Mouse (Mus musculus): Measurements from ENCODE around the gene Tapbpl. TPM values are rescaled to one million over a fixed set of nuclear protein-coding genes. Genes with fewer than 3 reads are reported as not detected.

Gene Tapbpl
- polyA plus RNA-seq, 1 experiment from 2014 or later, result 8.2 TPM

DNA sequence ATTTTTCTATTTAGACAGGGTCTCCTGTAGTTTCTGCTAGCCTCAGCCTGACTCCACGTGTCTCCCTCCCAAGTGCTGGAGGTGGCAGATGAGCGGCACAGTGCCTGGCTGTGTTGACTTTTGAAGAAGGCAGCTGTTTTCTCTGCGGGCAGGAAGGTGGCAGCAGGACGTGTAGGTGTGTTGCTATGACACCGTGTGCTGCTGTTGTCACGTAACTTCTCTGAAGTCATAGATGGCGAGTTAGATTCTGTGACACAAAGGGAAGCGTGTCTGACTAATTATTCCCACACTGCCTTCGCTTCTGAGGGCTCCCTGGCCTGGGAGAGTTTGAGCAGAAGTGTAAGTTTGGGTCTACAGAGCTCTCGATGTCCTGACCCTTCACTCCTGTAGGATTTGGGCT lies 33.6 kb upstream of the Tapbpl start:
- no peak for ATAC-seq (ENCODE audit: low FRiP score, low TSS enrichment)
- Histone ChIP-seq H3K36me3 (ENCODE audit: insufficient read depth, low read length) (no peaks in the 10 kb centered on the region), H3K4me2 (replicated peaks; ENCODE audit: low read depth, low read length) (no peak overlapping the region), H3K9ac (replicated peaks; ENCODE audit: low read length) (no peak overlapping the region), H3K9me3 (ENCODE audit: low read length) (no peaks in the 10 kb centered on the region), H3K27ac (ENCODE audit: low read length) (no peak overlapping the region), H3K4me1 (ENCODE audit: insufficient read depth, low read length) (no peaks in the 10 kb centered on the region), H3K27me3 (ENCODE audit: insufficient read depth, low read length) (no peaks in the 10 kb centered on the region; the same call in 1 of the 2 replicates), H3K4me3 (ENCODE audit: low read length) (no peak overlapping the region)
- 39% methylated on average over 10 of the region's 10 CpGs for WGBS

GRCm38 (mm10) chr6:125264219-125264618 lies 32.6 kb upstream of the Tapbpl start:
- Histone ChIP-seq H3K9me3 (ENCODE audit: low read length) (no peaks in the 10 kb centered on the region), H3K4me2 (replicated peaks; ENCODE audit: low read depth, low read length) (no peak overlapping the region), H3K4me1 (ENCODE audit: insufficient read depth, low read length) (no peaks in the 10 kb centered on the region), H3K4me3 (ENCODE audit: low read length) (no peak overlapping the region), H3K36me3 (ENCODE audit: insufficient read depth, low read length) (no peaks in the 10 kb centered on the region), H3K9ac (replicated peaks; ENCODE audit: low read length) (no peak overlapping the region), H3K27ac (ENCODE audit: low read length) (no peak overlapping the region), H3K27me3 (ENCODE audit: insufficient read depth, low read length) (no peaks in the 10 kb centered on the region)
- 79% methylated on average over 9 of the region's 9 CpGs for WGBS
- no peak for ATAC-seq (ENCODE audit: low FRiP score, low TSS enrichment)

GRCm38 (mm10) chr6:125260006-125260555 lies 28.4 kb upstream of the Tapbpl start:
- Histone ChIP-seq H3K4me2 (replicated peaks; ENCODE audit: low read depth, low read length) (no peak overlapping the region), H3K9ac (replicated peaks; ENCODE audit: low read length) (no peak overlapping the region), H3K4me1 (ENCODE audit: insufficient read depth, low read length) (no peaks in the 10 kb centered on the region), H3K27ac (ENCODE audit: low read length) (no peak overlapping the region), H3K9me3 (ENCODE audit: low read length) (no peaks in the 10 kb centered on the region), H3K36me3 (ENCODE audit: insufficient read depth, low read length) (no peaks in the 10 kb centered on the region), H3K4me3 (ENCODE audit: low read length) (no peak overlapping the region), H3K27me3 (ENCODE audit: insufficient read depth, low read length) (no peaks in the 10 kb centered on the region)
- 85% methylated on average over 10 of the region's 10 CpGs for WGBS
- no peak for ATAC-seq (ENCODE audit: low FRiP score, low TSS enrichment)

- H3K4me3 ChIP-seq (ENCODE audit: low read length), result no peak overlapping the region
- no peaks in the 10 kb centered on the region for H3K36me3 ChIP-seq (ENCODE audit: insufficient read depth, low read length)
- no peaks in the 10 kb centered on the region for H3K27me3 ChIP-seq (ENCODE audit: insufficient read depth, low read length)
- ATAC-seq (ENCODE audit: low FRiP score, low TSS enrichment), result no peak
- no peak overlapping the region for H3K4me2 ChIP-seq (replicated peaks; ENCODE audit: low read depth, low read length)
- H3K9me3 ChIP-seq (ENCODE audit: low read length), result 0 out of 2 replicates have a peak, but pooled peaks cover 3% of the 10 kb centered on the region
- no peaks in the 10 kb centered on the region for H3K4me1 ChIP-seq (ENCODE audit: insufficient read depth, low read length)
- no peak overlapping the region for H3K9ac ChIP-seq (replicated peaks; ENCODE audit: low read length)
- H3K27ac ChIP-seq (ENCODE audit: low read length), result no peak overlapping the region
- WGBS, result 73% methylated on average over 8 of the region's 8 CpGs
Measured at GRCm38 (mm10) chr6:125256222-125256966, 24.7 kb upstream of the Tapbpl start.

GRCm38 (mm10) chr6:125255516-125256044 lies 23.9 kb upstream of the Tapbpl start:
- 80% methylated on average over 7 of the region's 7 CpGs for WGBS
- ATAC-seq (ENCODE audit: low FRiP score, low TSS enrichment), result no peak
- 0 out of 2 replicates have a peak, but pooled peaks cover 3% of the 10 kb centered on the region for H3K9me3 ChIP-seq (ENCODE audit: low read length)
- H3K4me1 ChIP-seq (ENCODE audit: insufficient read depth, low read length), result no peaks in the 10 kb centered on the region
- no peak overlapping the region for H3K4me2 ChIP-seq (replicated peaks; ENCODE audit: low read depth, low read length)
- H3K27ac ChIP-seq (ENCODE audit: low read length), result no peak overlapping the region
- no peaks in the 10 kb centered on the region for H3K27me3 ChIP-seq (ENCODE audit: insufficient read depth, low read length)
- H3K9ac ChIP-seq (replicated peaks; ENCODE audit: low read length), result no peak overlapping the region
- H3K4me3 ChIP-seq (ENCODE audit: low read length), result no peak overlapping the region
- H3K36me3 ChIP-seq (ENCODE audit: insufficient read depth, low read length), result no peaks in the 10 kb centered on the region

DNA sequence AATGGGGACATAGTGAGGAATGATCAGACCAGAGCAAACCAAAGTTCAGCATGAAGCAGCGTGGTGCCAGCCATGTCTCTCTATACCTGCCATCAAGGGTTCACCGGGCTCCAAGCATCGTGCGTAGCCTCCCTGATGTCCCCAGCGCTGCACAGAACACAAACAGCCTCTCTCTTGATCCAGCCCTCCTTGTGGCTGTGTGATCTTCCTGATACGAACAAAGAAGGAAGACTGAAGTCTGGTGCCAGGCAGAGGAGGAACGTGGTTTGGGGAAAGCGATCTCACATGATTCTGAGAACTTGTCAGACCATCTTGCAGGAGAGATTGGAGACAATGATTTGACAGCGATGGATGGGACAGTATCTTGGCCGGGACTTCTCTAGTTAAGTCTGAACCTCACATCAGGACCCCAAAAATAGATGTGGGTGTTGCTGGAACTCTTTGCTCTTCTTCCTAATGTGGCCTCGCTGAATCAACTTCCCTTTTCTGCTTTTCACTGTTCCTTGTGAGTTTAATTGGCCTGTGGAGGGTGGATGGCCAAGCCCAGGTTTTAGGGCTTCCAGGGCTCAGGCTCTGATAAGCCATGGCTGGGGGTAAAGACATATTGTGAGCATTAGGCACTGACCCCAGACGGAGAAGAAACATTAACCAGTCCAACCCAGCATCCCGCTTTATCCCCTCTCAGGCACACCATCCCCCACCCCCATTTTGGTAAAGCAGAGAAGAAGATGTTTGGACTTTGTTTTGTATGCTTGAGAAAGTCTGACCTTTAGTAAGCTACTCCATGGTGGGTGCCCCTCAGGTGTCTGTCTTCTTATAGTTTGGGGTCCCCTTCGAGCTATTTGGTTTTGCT lies 22.4 kb upstream of the Tapbpl start:
- no peak overlapping the region for H3K4me2 ChIP-seq (replicated peaks; ENCODE audit: low read depth, low read length)
- H3K9ac ChIP-seq (replicated peaks; ENCODE audit: low read length), result no peak overlapping the region
- no peaks in the 10 kb centered on the region for H3K36me3 ChIP-seq (ENCODE audit: insufficient read depth, low read length)
- no peaks in the 10 kb centered on the region for H3K4me1 ChIP-seq (ENCODE audit: insufficient read depth, low read length)
- ATAC-seq (ENCODE audit: low FRiP score, low TSS enrichment), result no peak
- H3K9me3 ChIP-seq (ENCODE audit: low read length), result 0 out of 2 replicates have a peak, but pooled peaks cover 3% of the 10 kb centered on the region
- H3K27me3 ChIP-seq (ENCODE audit: insufficient read depth, low read length), result no peaks in the 10 kb centered on the region
- 79% methylated on average over 14 of the region's 14 CpGs for WGBS
- no peak overlapping the region for H3K4me3 ChIP-seq (ENCODE audit: low read length)
- H3K27ac ChIP-seq (ENCODE audit: low read length), result no peak overlapping the region

GRCm38 (mm10) chr6:125252711-125253110 lies 21.1 kb upstream of the Tapbpl start:
- no peak for ATAC-seq (ENCODE audit: low FRiP score, low TSS enrichment)
- Histone ChIP-seq H3K27me3 (ENCODE audit: insufficient read depth, low read length) (no peaks in the 10 kb centered on the region), H3K36me3 (ENCODE audit: insufficient read depth, low read length) (no peaks in the 10 kb centered on the region), H3K27ac (ENCODE audit: low read length) (no peak overlapping the region), H3K9me3 (ENCODE audit: low read length) (0 out of 2 replicates have a peak, but pooled peaks cover 3% of the 10 kb centered on the region), H3K9ac (replicated peaks; ENCODE audit: low read length) (no peak overlapping the region), H3K4me1 (ENCODE audit: insufficient read depth, low read length) (no peaks in the 10 kb centered on the region), H3K4me3 (ENCODE audit: low read length) (no peak overlapping the region), H3K4me2 (replicated peaks; ENCODE audit: low read depth, low read length) (no peak overlapping the region)
- WGBS, result 88% methylated on average over 8 of the region's 8 CpGs

DNA sequence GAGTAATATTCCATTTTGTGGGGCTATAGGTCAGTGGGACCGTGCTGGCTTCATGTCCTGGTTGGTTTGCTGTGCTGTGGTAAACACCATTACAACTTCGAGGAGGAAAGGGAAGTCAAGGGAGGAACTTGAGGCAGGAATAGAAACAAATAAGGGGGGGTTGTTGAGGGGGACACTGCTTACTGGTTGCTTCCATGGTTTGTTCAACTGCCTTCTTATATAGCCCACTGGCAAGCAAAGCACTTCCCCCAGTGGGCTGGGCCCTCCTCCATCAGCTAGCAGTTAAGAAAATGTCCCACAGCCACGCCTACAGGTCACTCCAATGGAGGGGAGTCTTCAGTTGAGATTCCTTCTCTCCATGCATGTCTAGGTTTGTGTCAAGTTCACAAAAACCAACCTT lies 20.6 kb upstream of the Tapbpl start:
- H3K27me3 ChIP-seq (ENCODE audit: insufficient read depth, low read length), result no peaks in the 10 kb centered on the region
- no peak for ATAC-seq (ENCODE audit: low FRiP score, low TSS enrichment)
- no peak overlapping the region for H3K4me3 ChIP-seq (ENCODE audit: low read length)
- 79% methylated on average over 3 of the region's 3 CpGs for WGBS
- H3K4me1 ChIP-seq (ENCODE audit: insufficient read depth, low read length), result no peaks in the 10 kb centered on the region
- H3K27ac ChIP-seq (ENCODE audit: low read length), result no peak overlapping the region
- H3K4me2 ChIP-seq (replicated peaks; ENCODE audit: low read depth, low read length), result no peak overlapping the region
- no peak overlapping the region for H3K9ac ChIP-seq (replicated peaks; ENCODE audit: low read length)
- 0 out of 2 replicates have a peak, but pooled peaks cover 3% of the 10 kb centered on the region for H3K9me3 ChIP-seq (ENCODE audit: low read length)
- H3K36me3 ChIP-seq (ENCODE audit: insufficient read depth, low read length), result no peaks in the 10 kb centered on the region

GRCm38 (mm10) chr6:125244551-125244950 lies 12.9 kb upstream of the Tapbpl start:
- Histone ChIP-seq H3K4me2 (replicated peaks; ENCODE audit: low read depth, low read length) (no peak overlapping the region), H3K4me1 (ENCODE audit: insufficient read depth, low read length) (no peaks in the 10 kb centered on the region), H3K27ac (ENCODE audit: low read length) (no peak overlapping the region), H3K27me3 (ENCODE audit: insufficient read depth, low read length) (no peaks in the 10 kb centered on the region), H3K9ac (replicated peaks; ENCODE audit: low read length) (no peak overlapping the region), H3K4me3 (ENCODE audit: low read length) (no peak overlapping the region), H3K9me3 (ENCODE audit: low read length) (no peaks in the 10 kb centered on the region), H3K36me3 (ENCODE audit: insufficient read depth, low read length) (no peaks in the 10 kb centered on the region)
- ATAC-seq (ENCODE audit: low FRiP score, low TSS enrichment), result no peak
- WGBS, result 5% methylated on average over 1 of the region's 1 CpGs

Measured in kidney, embryonic 16.5 days (tissue).